ENCODE assay signal across 10 mouse cellular contexts in the genomic region with DNA sequence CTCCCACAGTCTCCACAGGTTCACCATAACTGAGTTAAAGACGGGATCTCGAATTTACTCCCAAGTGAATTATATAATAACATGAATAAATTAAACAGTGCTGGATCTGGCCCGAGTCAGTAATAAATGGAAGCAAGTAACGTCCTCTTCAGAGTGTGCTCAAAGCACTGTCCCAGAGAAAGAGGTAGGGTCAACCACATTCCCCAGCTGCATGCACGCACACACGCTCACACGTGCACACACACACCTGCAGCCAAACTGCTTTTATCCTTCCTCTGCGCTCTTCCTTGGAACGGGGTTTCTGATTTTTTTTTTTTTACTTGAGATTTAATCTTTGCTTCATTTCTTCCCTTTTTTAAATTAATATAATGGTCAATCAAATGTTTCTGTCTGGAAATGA.
"Had no signal": no experiment of that assay in that cellular context is flagged by ENCODE, and none has a peak within 500 bp of the region (broad histone marks: within the 10 kb centered on the region; RNA-seq: fewer than 3 reads in every experiment).

No protein-coding gene starts in this region.

- DNase-seq: gastrocnemius, adult 2 months; gastrocnemius, postnatal 10 days; heart, adult 2 months; heart, postnatal 10 days; heart, postnatal 4 days; kidney, adult 18-20 months; kidney, adult 8-10 months; kidney, postnatal 10 days; kidney, postnatal 25 days; kidney, postnatal 4 days had no signal
